Mouse (Mus musculus) liver, embryonic 13.5 days (tissue): Measurements from ENCODE around the gene 5730507C01Rik. TPM values are rescaled to one million over a fixed set of nuclear protein-coding genes. Genes with fewer than 3 reads are reported as not detected.
"Not testable (repeated sequence)": the region's sequence is repeated elsewhere in the genome, so short reads cannot be mapped to it uniquely, and the experiment has no call there.

Experiments used
- ATAC-seq: fragments of 200-750 bp; cut with Nextera tagmentation; 2 replicates; pipeline ENCODE4 v1.8.0; 2017; ENCODE audit warnings: low read depth, mild to moderate bottlenecking, moderate number of reproducible peaks, moderate library complexity
- DNase-seq: peaks from one replicate; pipeline ENCODE4 v3.0.0; 2022
- H3K27ac ChIP-seq: fragments of 300-500 bp; sonication (generic); 2 replicates; pipeline ENCODE4 v1.5.1; 2015; ENCODE audit warnings: moderate library complexity, mild to moderate bottlenecking, inconsistent platforms
- H3K27me3 ChIP-seq: fragments of 300-500 bp; sonication (generic); 2 replicates; pipeline ENCODE4 v1.6.1; 2015; ENCODE audit warnings: mild to moderate bottlenecking, inconsistent platforms
- H3K36me3 ChIP-seq: fragments of 300-500 bp; sonication (generic); 2 replicates; pipeline ENCODE4 v1.6.1; 2015; ENCODE audit warnings: mild to moderate bottlenecking, inconsistent platforms
- H3K4me1 ChIP-seq: fragments of 300-500 bp; sonication (generic); replicated peaks from 2 replicates; pipeline ENCODE4 v1.6.1; 2015; ENCODE audit warnings: inconsistent platforms
- H3K4me2 ChIP-seq: fragments of 300-500 bp; sonication (generic); 2 replicates; pipeline ENCODE4 v1.6.1; 2015; ENCODE audit warnings: inconsistent platforms, mild to moderate bottlenecking, moderate library complexity
- H3K4me3 ChIP-seq: fragments of 300-500 bp; sonication (generic); replicated peaks from 2 replicates; pipeline ENCODE4 v1.5.1; 2015; ENCODE audit warnings: mild to moderate bottlenecking, inconsistent platforms
- H3K9ac ChIP-seq: fragments of 300-500 bp; sonication (generic); 2 replicates; pipeline ENCODE4 v1.6.1; 2015; ENCODE audit warnings: mild to moderate bottlenecking, inconsistent platforms
- H3K9me3 ChIP-seq: fragments of 300-500 bp; sonication (generic); replicated peaks from 2 replicates; pipeline ENCODE4 v1.6.1; 2016; ENCODE audit warnings: inconsistent platforms
- WGBS: fragments of 180-500 bp; shearing (Covaris S2); methylation state at CpG from one replicate; pipeline ENCODE4 v1.1.7; 2015; ENCODE audit not compliant: insufficient replicate concordance; 5-methylcytosine and 5-hydroxymethylcytosine counted together
- polyA plus RNA-seq: library from polyadenylated mRNA; unstranded; fragments of >200 nt; fragmentation: Nextera tagmentation; extraction: Ambion mirVana; gene quantifications from 2 replicates; pipeline ENCODE4 v1.2.1, GENCODE M21; 2015

The 5730507C01Rik gene
- 0.37 and 0.38 TPM in 2 replicates for polyA plus RNA-seq

GRCm38 (mm10) chr12:18514171-18514570 is at the start of gene 5730507C01Rik:
5730507C01Rik (plus strand) TSS chr12:18514510.
- ATAC-seq (peak; percentile 51), DNase-seq (no peak)
- Histone ChIP-seq H3K36me3 (no peaks in the 10 kb centered on the region), H3K4me2 (peak within 1 kb of the TSS; percentile 59), H3K4me1 (no peaks in the 10 kb centered on the region), H3K27ac (no peak within 1 kb of the TSS), H3K4me3 (peak within 1 kb of the TSS; percentile 51), H3K9me3 (no peaks in the 10 kb centered on the region), H3K9ac (no peak within 1 kb of the TSS), H3K27me3 (no peaks in the 10 kb centered on the region; the same call in 1 of the 2 replicates)
- WGBS = 3% methylated on average over 31 of the region's 36 CpGs

- 2% methylated on average over 52 of the region's 52 CpGs for WGBS
- H3K4me1 ChIP-seq, H3K9ac ChIP-seq, DNase-seq, H3K27ac ChIP-seq, ATAC-seq, H3K36me3 ChIP-seq, H3K27me3 ChIP-seq, H3K9me3 ChIP-seq: not testable (repeated sequence)
- Histone ChIP-seq H3K4me2 (peak overlapping the region; percentile 59), H3K4me3 (peak overlapping the region; percentile 51)
Measured at GRCm38 (mm10) chr12:18514616-18515015, 306 bp downstream of the 5730507C01Rik start.

- 14% methylated on average over 17 of the region's 17 CpGs for WGBS
- H3K4me2 ChIP-seq = peak overlapping the region; percentile 59
Measured at GRCm38 (mm10) chr12:18515077-18515476, 767 bp downstream of the 5730507C01Rik start.

More at GRCm38 (mm10) chr12:18515077-18515476, 767 bp downstream of the 5730507C01Rik start:
- not testable (repeated sequence) for H3K4me1 ChIP-seq, H3K27me3 ChIP-seq, H3K36me3 ChIP-seq, DNase-seq, ATAC-seq, H3K9ac ChIP-seq, H3K27ac ChIP-seq, H3K9me3 ChIP-seq
- H3K4me3 ChIP-seq = peak overlapping the region; percentile 51
